Mouse (Mus musculus): Measurements from ENCODE around the gene Mars.

Mars gene

GRCm38 (mm10) chr10:127287271-127287935 lies 24.2 kb downstream of the Mars start:
- no peak for DNase-seq (ENCODE audit: low read depth, low spot score)

- DNase-seq (ENCODE audit: low read depth, low spot score), result peak; percentile 45
These were observed 24.9 kb downstream of the Mars start for GRCm38 (mm10) chr10:127286730-127287129.

GRCm38 (mm10) chr10:127286194-127286593 lies 25.4 kb downstream of the Mars start:
- DNase-seq (ENCODE audit: low read depth, low spot score), result no peak

- no peak for DNase-seq (ENCODE audit: low read depth, low spot score)
These were observed 25.9 kb downstream of the Mars start for GRCm38 (mm10) chr10:127285644-127286043.

GRCm38 (mm10) chr10:127284724-127285500 lies 26.7 kb downstream of the Mars start:
- DNase-seq (ENCODE audit: low read depth, low spot score), result no peak

- no peak for DNase-seq (ENCODE audit: low read depth, low spot score)
These were observed 27.4 kb downstream of the Mars start for GRCm38 (mm10) chr10:127284105-127284622.

GRCm38 (mm10) chr10:127282620-127283215 lies 28.9 kb downstream of the Mars start:
- DNase-seq (ENCODE audit: low read depth, low spot score), result no peak

- no peak for DNase-seq (ENCODE audit: low read depth, low spot score)
These were observed 30.3 kb downstream of the Mars start for GRCm38 (mm10) chr10:127281316-127281715.

- DNase-seq (ENCODE audit: low read depth, low spot score), result no peak
These were observed 31.9 kb downstream of the Mars start for GRCm38 (mm10) chr10:127279730-127280129.

- DNase-seq (ENCODE audit: low read depth, low spot score), result no peak
These were observed 37.1 kb downstream of the Mars start for GRCm38 (mm10) chr10:127274261-127275022.

GRCm38 (mm10) chr10:127272371-127272770 lies 39.2 kb downstream of the Mars start:
- no peak for DNase-seq (ENCODE audit: low read depth, low spot score)

GRCm38 (mm10) chr10:127269884-127270283 lies 41.7 kb downstream of the Mars start:
- no peak for DNase-seq (ENCODE audit: low read depth, low spot score)

- no peak for DNase-seq (ENCODE audit: low read depth, low spot score)
These were observed 42.5 kb downstream of the Mars start for GRCm38 (mm10) chr10:127269036-127269435.

- no peak for DNase-seq (ENCODE audit: low read depth, low spot score)
These were observed 43.2 kb downstream of the Mars start for GRCm38 (mm10) chr10:127268401-127268800.

GRCm38 (mm10) chr10:127267318-127267717 lies 44.3 kb downstream of the Mars start:
- no peak for DNase-seq (ENCODE audit: low read depth, low spot score)

- peak; percentile 96 for DNase-seq (ENCODE audit: low read depth, low spot score)
These were observed 45.2 kb downstream of the Mars start, which contains the start of gene Dctn2 for GRCm38 (mm10) chr10:127266112-127267091. TSS of gene Dctn2 (plus strand) at chr10:127266368.

- no peak for DNase-seq (ENCODE audit: low read depth, low spot score)
These were observed 45.9 kb downstream of the Mars start for GRCm38 (mm10) chr10:127265727-127266111.

GRCm38 (mm10) chr10:127264971-127265370 lies 46.6 kb downstream of the Mars start:
- no peak for DNase-seq (ENCODE audit: low read depth, low spot score)

GRCm38 (mm10) chr10:127264336-127264735 lies 47.2 kb downstream of the Mars start:
- no peak for DNase-seq (ENCODE audit: low read depth, low spot score)

GRCm38 (mm10) chr10:127263631-127264030 lies 48.0 kb downstream of the Mars start:
- DNase-seq (ENCODE audit: low read depth, low spot score), result no peak

All from mesoderm, embryonic 11.5 days (tissue).